Mouse (Mus musculus): Measurements from ENCODE around the gene Klk1b5. TPM values are rescaled to one million over a fixed set of nuclear protein-coding genes. Genes with fewer than 3 reads are reported as not detected.
A peak's percentile ranks its signal among the peaks of the same experiment; 100 is the strongest.

The Klk1b5 gene
- polyA plus RNA-seq, 1 experiment from 2014 or later = 0.16 TPM

DNA sequence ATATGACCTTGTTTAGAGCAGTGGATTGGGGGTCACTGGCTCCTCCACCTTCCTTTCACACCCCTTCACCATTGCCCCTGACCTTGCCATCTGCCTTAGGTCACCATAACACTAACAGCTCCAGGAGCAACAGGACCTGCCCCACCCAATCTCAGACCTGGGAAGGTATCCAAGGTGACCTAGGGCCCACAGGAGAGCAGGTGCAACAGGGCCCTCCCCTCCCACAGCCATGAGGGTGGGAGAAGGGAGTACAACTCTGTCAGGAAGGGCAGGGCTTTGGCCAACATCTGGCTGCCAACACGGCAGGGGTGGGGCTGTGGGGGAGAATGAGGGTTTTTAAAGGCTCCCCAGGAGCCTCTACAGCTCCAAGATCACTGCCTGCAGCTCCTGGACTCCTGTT, 9.3 kb downstream of the Klk1b5 start, which contains the start of gene Klk1:
Gene Klk1, plus strand, starts transcription at position 285 of the 400 bp plus-strand sequence.
- no peak within 1 kb of the TSS for H3K27ac ChIP-seq (ENCODE audit: low read length)
- H3K9me3 ChIP-seq (ENCODE audit: control insufficient read depth, low read length) = no peaks in the 10 kb centered on the region
- no peak within 1 kb of the TSS for H3K9ac ChIP-seq (ENCODE audit: low read depth, low read length)
- H3K27me3 ChIP-seq (replicated peaks; ENCODE audit: control insufficient read depth, insufficient read depth, low read length) = no peaks in the 10 kb centered on the region
- peak; percentile 66 for ATAC-seq
- WGBS = 33% methylated on average over 1 of the region's 1 CpGs
- H3K36me3 ChIP-seq (ENCODE audit: control insufficient read depth, insufficient read depth, low read length) = no peaks in the 10 kb centered on the region
- no peak within 1 kb of the TSS for H3K4me2 ChIP-seq (ENCODE audit: low read depth, low read length)
- 0 out of 2 replicates have a peak, but pooled peaks cover 4% of the 10 kb centered on the region for H3K4me1 ChIP-seq (ENCODE audit: control insufficient read depth, insufficient read depth, low read length)
- no peak within 1 kb of the TSS for H3K4me3 ChIP-seq (ENCODE audit: low read length)

- Histone ChIP-seq H3K27ac (ENCODE audit: low read length) (no peak within 1 kb of the TSS), H3K27me3 (replicated peaks; ENCODE audit: control insufficient read depth, insufficient read depth, low read length) (no peaks in the 10 kb centered on the region), H3K4me1 (ENCODE audit: control insufficient read depth, insufficient read depth, low read length) (no peaks in the 10 kb centered on the region), H3K4me3 (ENCODE audit: low read length) (no peak within 1 kb of the TSS), H3K9me3 (ENCODE audit: control insufficient read depth, low read length) (no peaks in the 10 kb centered on the region), H3K4me2 (ENCODE audit: low read depth, low read length) (no peak within 1 kb of the TSS), H3K9ac (ENCODE audit: low read depth, low read length) (no peak within 1 kb of the TSS), H3K36me3 (ENCODE audit: control insufficient read depth, insufficient read depth, low read length) (no peaks in the 10 kb centered on the region)
- 71% methylated on average over 3 of the region's 3 CpGs for WGBS
- ATAC-seq = no peak
Measured at GRCm38 (mm10) chr7:44235909-44236308, 20.2 kb downstream of the Klk1b5 start, which contains the start of gene Gm36864. Gene Gm36864, plus strand, starts transcription at chr7:44236177.

GRCm38 (mm10) chr7:44239913-44240312, 24.2 kb downstream of the Klk1b5 start:
- Histone ChIP-seq H3K9ac (ENCODE audit: low read depth, low read length) (no peak overlapping the region), H3K36me3 (ENCODE audit: control insufficient read depth, insufficient read depth, low read length) (no peaks in the 10 kb centered on the region), H3K27me3 (replicated peaks; ENCODE audit: control insufficient read depth, insufficient read depth, low read length) (no peaks in the 10 kb centered on the region), H3K4me3 (ENCODE audit: low read length) (no peak overlapping the region), H3K27ac (ENCODE audit: low read length) (no peak overlapping the region), H3K4me1 (ENCODE audit: control insufficient read depth, insufficient read depth, low read length) (no peaks in the 10 kb centered on the region), H3K9me3 (ENCODE audit: control insufficient read depth, low read length) (no peaks in the 10 kb centered on the region), H3K4me2 (ENCODE audit: low read depth, low read length) (no peak overlapping the region)
- ATAC-seq = no peak
- WGBS = 61% methylated on average over 2 of the region's 2 CpGs

DNA sequence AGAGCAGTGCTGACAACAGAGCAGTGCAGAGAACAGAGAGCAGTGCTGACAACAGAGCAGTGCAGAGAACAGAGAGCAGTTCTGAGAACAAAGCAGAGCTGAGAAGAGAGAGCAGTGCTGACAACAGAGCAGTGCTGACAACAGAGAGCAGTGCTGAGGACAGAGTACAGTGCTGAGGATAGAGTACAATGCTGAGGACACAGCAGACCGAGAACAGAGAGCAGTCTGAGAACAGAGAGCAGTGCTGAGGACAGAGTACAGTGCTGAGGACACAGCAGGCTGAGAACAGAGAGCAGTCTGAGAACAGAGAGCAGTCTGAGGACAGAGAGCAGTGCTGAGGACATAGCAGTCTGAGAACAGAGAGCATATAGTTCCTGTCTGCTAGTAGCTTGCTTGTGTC, 25.0 kb downstream of the Klk1b5 start:
- H3K27ac ChIP-seq (ENCODE audit: low read length) = no peak overlapping the region
- H3K4me1 ChIP-seq (ENCODE audit: control insufficient read depth, insufficient read depth, low read length) = peaks cover 6% of the 10 kb centered on the region
- H3K4me2 ChIP-seq (ENCODE audit: low read depth, low read length) = no peak overlapping the region
- H3K9ac ChIP-seq (ENCODE audit: low read depth, low read length) = no peak overlapping the region
- no peaks in the 10 kb centered on the region for H3K36me3 ChIP-seq (ENCODE audit: control insufficient read depth, insufficient read depth, low read length)
- no peaks in the 10 kb centered on the region for H3K27me3 ChIP-seq (replicated peaks; ENCODE audit: control insufficient read depth, insufficient read depth, low read length)
- H3K9me3 ChIP-seq (ENCODE audit: control insufficient read depth, low read length) = no peaks in the 10 kb centered on the region
- no peak overlapping the region for H3K4me3 ChIP-seq (ENCODE audit: low read length)
- 67% methylated on average over 1 of the region's 1 CpGs for WGBS
- no peak for ATAC-seq

DNA sequence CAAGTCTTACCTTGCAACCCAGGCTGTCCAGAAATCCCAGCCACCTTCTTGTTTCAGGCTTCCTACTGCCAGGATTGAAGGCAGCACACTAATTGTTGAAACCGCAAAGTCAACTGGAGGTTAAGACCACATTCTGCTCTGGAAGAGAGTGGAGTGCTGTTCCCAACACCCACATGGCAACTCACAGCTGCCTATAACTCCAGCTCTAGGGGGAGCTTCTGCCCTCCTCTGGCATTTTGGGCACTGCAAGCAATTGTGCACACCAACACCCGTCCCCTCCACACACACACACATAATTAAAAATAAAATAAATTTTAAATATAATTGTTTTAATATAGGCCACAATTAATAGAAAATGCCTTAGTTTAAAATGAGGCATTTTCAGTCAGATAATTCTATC, 25.4 kb downstream of the Klk1b5 start:
- H3K9ac ChIP-seq (ENCODE audit: low read depth, low read length) = no peak overlapping the region
- H3K9me3 ChIP-seq (ENCODE audit: control insufficient read depth, low read length) = no peaks in the 10 kb centered on the region
- WGBS = 63% methylated on average over 2 of the region's 2 CpGs
- no peak overlapping the region for H3K4me3 ChIP-seq (ENCODE audit: low read length)
- no peaks in the 10 kb centered on the region for H3K27me3 ChIP-seq (replicated peaks; ENCODE audit: control insufficient read depth, insufficient read depth, low read length)
- H3K4me1 ChIP-seq (ENCODE audit: control insufficient read depth, insufficient read depth, low read length) = peaks cover 6% of the 10 kb centered on the region
- H3K27ac ChIP-seq (ENCODE audit: low read length) = no peak overlapping the region
- H3K4me2 ChIP-seq (ENCODE audit: low read depth, low read length) = no peak overlapping the region
- no peak for ATAC-seq
- no peaks in the 10 kb centered on the region for H3K36me3 ChIP-seq (ENCODE audit: control insufficient read depth, insufficient read depth, low read length)

- Histone ChIP-seq H3K4me2 (ENCODE audit: low read depth, low read length) (no peak overlapping the region), H3K4me1 (ENCODE audit: control insufficient read depth, insufficient read depth, low read length) (peaks cover 11% of the 10 kb centered on the region), H3K4me3 (ENCODE audit: low read length) (no peak overlapping the region), H3K27me3 (replicated peaks; ENCODE audit: control insufficient read depth, insufficient read depth, low read length) (no peaks in the 10 kb centered on the region), H3K9me3 (ENCODE audit: control insufficient read depth, low read length) (no peaks in the 10 kb centered on the region), H3K9ac (ENCODE audit: low read depth, low read length) (no peak overlapping the region), H3K27ac (ENCODE audit: low read length) (no peak overlapping the region), H3K36me3 (ENCODE audit: control insufficient read depth, insufficient read depth, low read length) (no peaks in the 10 kb centered on the region)
- WGBS = 57% methylated on average over 1 of the region's 1 CpGs
- no peak for ATAC-seq
Measured at GRCm38 (mm10) chr7:44244080-44244479, 28.3 kb downstream of the Klk1b5 start.

DNA sequence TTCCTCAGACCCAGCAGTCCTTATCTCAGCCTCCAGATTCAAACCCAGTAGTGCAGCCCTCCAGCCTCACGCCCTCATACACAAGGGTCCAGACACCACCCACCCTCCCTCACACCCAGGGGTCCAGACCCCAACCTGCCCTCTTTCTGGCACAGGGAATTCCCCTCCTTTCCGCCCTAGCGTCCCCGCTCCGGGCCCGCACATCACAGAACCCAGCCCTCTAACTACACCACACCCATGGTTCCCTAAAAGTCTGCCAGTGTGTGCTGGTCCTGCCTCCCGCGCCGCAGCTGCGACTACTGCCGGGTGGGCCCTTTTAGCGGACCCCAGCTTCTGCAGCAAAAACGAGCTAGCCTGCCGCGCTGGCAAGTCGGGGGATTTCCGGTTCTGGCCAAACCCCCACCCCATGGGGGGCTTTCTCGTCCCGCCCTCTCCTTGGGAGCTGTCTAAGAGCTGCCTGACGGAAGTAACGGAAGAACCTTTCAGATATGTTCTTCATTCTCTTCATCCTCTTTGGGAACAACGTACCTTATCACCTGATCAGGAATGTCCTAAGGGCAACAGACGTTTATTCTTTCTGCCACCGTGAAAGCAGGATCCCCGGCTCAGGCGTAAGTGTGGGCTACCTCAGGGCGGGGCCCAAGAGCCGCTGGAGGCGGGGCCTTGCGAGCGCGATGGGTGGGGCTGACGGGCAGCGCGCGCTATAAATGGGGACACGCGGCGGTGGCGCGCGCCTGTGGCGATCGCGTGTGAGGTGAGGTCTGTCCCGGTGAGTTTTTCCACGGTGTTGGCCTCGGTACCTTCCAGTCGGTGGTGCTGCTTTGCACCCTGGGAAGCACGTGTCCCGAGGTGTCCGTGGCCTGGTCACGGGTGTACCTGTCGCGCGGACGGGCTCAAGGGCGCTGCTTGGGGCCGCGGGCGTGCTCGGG, 30.6 kb downstream of the Klk1b5 start, which contains the start of the genes 1700028J19Rik and 2410002F23Rik:
Gene 1700028J19Rik, minus strand, starts transcription at position 641 of the 929 bp plus-strand sequence.
Gene 2410002F23Rik, plus strand, starts transcription at position 668 of the 929 bp plus-strand sequence.
- H3K4me2 ChIP-seq (ENCODE audit: low read depth, low read length) = peak within 1 kb of the TSS; percentile 79
- H3K36me3 ChIP-seq (ENCODE audit: control insufficient read depth, insufficient read depth, low read length) = peaks cover 15% of the 10 kb centered on the region
- WGBS = under 1% methylated on average over 62 of the region's 62 CpGs
- no peaks in the 10 kb centered on the region for H3K27me3 ChIP-seq (replicated peaks; ENCODE audit: control insufficient read depth, insufficient read depth, low read length)
- peaks cover 16% of the 10 kb centered on the region for H3K4me1 ChIP-seq (ENCODE audit: control insufficient read depth, insufficient read depth, low read length)
- peak; percentile 88 for ATAC-seq
- peak within 1 kb of the TSS; percentile 94 for H3K9ac ChIP-seq (ENCODE audit: low read depth, low read length)
- peak within 1 kb of the TSS; percentile 87 for H3K27ac ChIP-seq (ENCODE audit: low read length)
- peak within 1 kb of the TSS; percentile 84 for H3K4me3 ChIP-seq (ENCODE audit: low read length)
- H3K9me3 ChIP-seq (ENCODE audit: control insufficient read depth, low read length) = no peaks in the 10 kb centered on the region

GRCm38 (mm10) chr7:44246984-44247470, 31.3 kb downstream of the Klk1b5 start:
- peak; percentile 43 for ATAC-seq
- Histone ChIP-seq H3K27ac (ENCODE audit: low read length) (peak overlapping the region; percentile 87), H3K4me2 (ENCODE audit: low read depth, low read length) (peak overlapping the region; percentile 79), H3K9ac (ENCODE audit: low read depth, low read length) (peak overlapping the region; percentile 94), H3K36me3 (ENCODE audit: control insufficient read depth, insufficient read depth, low read length) (peaks cover 15% of the 10 kb centered on the region), H3K9me3 (ENCODE audit: control insufficient read depth, low read length) (no peaks in the 10 kb centered on the region), H3K4me3 (ENCODE audit: low read length) (peak overlapping the region; percentile 84), H3K4me1 (ENCODE audit: control insufficient read depth, insufficient read depth, low read length) (peaks cover 16% of the 10 kb centered on the region), H3K27me3 (replicated peaks; ENCODE audit: control insufficient read depth, insufficient read depth, low read length) (no peaks in the 10 kb centered on the region)
- under 1% methylated on average over 23 of the region's 23 CpGs for WGBS

GRCm38 (mm10) chr7:44247971-44248370, 32.2 kb downstream of the Klk1b5 start:
- no peak for ATAC-seq
- 87% methylated on average over 2 of the region's 2 CpGs for WGBS
- H3K36me3 ChIP-seq (ENCODE audit: control insufficient read depth, insufficient read depth, low read length) = peaks cover 19% of the 10 kb centered on the region
- H3K4me1 ChIP-seq (ENCODE audit: control insufficient read depth, insufficient read depth, low read length) = peaks cover 16% of the 10 kb centered on the region
- H3K9ac ChIP-seq (ENCODE audit: low read depth, low read length) = 0 out of 2 replicates have a peak overlapping the region, but pooled peaks have one; percentile 94
- peak overlapping the region; percentile 84 for H3K4me3 ChIP-seq (ENCODE audit: low read length)
- no peak overlapping the region for H3K27ac ChIP-seq (ENCODE audit: low read length)
- H3K9me3 ChIP-seq (ENCODE audit: control insufficient read depth, low read length) = no peaks in the 10 kb centered on the region
- peak overlapping the region; percentile 79 for H3K4me2 ChIP-seq (ENCODE audit: low read depth, low read length)
- no peaks in the 10 kb centered on the region for H3K27me3 ChIP-seq (replicated peaks; ENCODE audit: control insufficient read depth, insufficient read depth, low read length)

Measured in intestine, embryonic 16.5 days (tissue).